Mouse (Mus musculus) kidney, postnatal 10 days (tissue): ENCODE results near the gene Rab31.

Source experiments
- DNase-seq: peaks from one replicate; pipeline ENCODE4 v3.0.0; 2021; ENCODE audit warnings: mixed read lengths

The Rab31 gene

DNA sequence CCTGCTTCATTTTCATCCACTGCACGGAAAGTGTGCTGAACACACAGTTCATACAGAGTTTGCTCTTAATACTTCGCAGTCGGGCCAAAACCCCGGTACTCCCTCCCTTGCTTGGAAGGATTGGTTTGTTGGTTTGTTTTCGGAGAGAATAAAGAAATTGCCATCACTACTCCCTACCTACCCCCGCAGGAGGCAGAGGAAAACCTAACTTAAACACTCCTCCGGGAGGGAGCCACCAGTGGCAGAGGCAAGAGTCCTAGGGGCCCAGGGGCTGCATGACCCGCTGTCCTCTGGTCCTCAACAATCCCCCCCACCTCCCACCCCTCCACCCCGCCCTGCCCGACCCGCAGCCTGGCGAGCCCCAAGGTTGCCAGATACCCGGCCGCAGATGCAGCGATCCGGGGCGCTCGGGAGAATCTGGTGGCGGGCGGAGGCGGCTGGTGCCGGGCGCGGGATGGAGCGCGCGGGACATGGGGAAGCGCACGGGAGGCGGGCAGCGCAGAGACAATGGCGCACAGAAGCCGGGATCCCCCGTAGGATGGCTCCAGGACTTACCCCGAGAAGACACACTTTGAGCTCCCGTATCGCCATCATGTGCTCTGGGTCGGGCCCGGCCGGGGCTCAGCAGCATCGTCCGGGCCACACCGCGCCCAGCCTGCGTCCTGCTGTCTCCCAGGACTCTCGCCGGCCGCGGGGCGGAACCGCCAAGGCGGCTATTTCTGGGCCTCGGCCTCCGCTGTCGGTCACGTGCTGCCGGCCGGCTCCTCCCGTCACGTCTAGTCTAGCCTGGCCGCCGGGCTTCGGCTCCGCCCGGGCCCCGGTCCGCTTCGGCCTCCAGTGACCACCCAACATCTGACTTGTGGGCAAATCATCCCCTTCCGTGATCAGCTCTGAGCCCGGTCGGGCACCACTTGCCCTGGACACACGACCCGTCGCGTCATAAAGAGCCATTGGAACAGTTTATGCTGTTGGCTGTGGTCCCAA lies at the start of gene Rab31:
TSS of gene Rab31 (minus strand) at position 802 of the 984 bp plus-strand sequence.
- DNase-seq: peak; percentile 92

DNA sequence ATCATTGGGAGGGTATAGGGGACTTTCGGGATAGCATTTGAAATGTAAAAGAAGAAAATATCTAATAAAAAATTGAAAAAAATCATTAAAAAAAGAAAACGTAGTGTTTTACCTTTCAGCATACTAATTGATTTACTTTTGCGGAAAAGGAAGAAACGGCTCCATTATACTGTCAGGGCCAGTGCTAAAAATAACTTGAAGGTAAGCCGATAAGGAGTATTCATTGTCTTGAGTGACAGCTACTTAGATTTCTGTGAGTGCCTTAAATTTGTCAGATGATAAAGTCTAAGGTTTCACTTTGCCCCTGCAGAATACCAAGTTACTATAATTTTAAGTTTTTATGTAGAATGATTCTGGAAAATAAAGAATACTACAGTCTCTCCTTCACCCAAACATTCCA lies 47.6 kb upstream of the Rab31 start:
- DNase-seq: no peak

DNA sequence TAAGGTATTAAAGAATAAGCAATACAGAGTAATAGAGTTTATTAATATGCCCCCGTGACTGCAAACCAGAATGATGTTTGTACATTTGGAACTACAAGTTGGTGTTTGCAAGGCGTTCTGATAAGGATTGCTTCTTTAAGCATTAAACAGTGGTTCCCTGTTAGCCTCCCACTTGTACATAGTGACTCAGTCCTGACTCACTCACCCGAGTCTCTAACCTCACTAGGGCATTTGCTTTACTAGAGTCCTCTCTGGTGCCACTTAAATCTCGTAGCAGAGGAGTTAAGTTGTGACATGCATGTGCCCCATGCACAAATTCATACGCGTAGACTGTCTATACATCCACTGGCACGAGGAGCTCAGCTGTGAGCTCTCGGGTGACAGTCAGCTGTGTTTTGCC lies 41.2 kb upstream of the Rab31 start:
- DNase-seq: no peak

DNA sequence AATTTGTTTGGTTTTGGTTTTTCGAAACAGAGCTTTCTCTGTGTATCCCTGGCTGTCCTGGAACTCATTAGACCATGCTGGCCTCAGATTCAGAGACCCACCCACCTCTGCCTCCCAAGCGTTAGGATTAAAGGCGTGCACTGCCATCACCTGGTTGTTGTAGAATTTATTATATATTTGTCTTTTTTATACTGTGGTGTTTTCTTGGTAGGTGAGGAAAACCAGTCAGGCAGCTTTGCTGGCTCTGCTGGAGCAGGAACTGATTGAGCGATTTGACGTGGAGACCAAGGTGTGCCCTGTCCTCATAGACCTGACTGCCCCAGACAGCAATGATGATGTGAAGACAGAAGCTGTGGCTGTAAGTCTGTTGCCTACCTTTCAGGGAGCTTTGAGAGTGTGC lies 38.5 kb upstream of the Rab31 start:
- DNase-seq: no peak

DNA sequence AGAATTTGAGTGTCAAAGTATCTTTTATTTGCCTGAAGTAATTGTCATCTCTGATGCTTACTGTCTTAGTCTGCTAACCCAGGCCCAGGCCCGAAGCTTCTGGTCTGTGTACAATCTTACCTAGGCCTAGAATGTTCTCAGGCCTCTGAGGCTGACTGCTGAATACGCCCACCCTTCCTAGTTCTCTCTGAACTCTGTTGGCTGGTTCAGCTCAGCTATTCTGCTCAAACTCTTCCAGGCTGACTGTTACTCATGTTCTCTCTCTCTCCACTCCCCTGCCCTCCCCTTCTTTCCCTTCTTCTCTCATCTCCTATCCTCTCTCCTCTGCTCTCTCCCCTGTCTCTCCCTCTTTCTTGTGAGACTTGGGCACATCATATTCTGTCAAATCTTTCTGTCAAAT lies 33.9 kb upstream of the Rab31 start:
- DNase-seq: no peak

DNA sequence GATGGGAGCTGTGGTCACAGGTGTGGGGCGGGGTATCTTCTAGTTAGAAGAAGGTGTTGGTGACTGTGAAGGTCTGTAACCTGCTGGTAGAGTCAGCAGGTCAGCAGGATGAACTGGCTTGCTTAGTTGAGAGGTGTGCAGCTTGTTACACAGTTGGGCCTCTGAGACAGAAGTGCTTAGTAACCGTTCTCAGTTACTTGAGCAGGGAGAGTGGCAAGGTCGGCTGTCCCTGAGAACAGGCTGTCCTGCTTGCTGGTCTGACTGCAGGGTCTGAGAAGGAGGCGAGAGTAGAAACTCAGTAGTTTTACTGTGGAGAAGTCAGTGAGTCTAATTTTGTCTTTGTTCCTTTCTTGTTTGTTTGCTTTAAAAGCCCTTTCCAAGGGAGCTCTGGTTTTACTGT lies 33.4 kb upstream of the Rab31 start:
- DNase-seq: no peak

DNA sequence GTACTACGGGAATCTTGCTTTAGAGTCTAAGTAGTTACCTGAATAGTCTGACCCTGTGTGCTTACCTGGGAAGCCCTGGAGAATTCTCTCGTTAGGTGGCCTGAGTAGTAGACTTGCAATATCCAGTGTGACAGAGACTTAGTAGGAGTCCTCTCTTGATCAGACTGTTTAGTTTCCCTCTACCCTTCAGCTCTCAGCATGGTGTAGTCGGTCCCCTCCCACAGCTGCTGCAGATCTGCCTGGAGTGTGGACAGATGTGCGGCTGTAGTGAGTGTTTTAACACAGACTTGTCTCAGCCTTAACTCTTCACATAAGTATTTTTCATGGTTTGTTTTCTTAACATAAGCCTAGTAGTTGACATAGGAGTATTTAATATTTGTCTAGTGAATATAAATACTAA lies 29.5 kb upstream of the Rab31 start:
- DNase-seq: no peak

DNA sequence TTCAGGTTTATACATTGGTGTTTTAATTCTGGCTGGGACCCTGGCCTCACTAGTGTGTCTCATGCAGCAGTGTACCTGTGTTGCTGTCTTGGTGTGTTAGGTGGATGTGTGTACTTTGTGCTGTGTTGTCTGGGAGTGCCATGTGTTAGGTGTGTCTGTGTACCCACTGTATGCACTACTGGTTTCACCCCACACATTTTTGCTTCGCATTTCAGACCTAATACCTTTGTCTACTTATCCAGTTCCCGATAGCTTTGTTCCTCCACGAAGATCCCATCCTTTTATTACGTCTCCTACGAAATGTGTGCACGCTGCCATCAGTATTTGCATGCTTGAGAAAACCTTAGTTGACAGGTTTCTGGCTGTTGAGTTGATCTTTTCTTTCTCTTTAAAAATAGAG lies 27.9 kb upstream of the Rab31 start:
- no peak for DNase-seq

DNA sequence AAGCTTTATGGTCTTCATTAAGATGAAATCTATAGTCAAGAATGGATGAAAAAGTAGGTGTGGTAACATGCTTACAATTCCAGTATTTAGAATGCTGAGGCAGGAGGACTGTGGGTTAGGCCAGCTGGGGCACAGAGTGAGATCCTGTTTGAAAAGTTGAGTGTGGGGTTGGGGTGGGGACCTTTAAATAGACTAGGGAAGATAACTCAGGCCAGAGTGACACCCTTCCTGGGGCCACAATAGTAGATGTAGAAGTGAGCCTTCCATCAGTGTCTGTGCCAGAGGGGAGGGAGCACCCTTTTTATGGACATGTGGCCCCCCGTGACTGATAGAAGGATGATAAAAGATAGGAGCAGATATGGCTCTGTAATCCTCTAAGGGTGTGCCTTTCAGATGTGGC lies 26.8 kb upstream of the Rab31 start:
- no peak for DNase-seq

DNA sequence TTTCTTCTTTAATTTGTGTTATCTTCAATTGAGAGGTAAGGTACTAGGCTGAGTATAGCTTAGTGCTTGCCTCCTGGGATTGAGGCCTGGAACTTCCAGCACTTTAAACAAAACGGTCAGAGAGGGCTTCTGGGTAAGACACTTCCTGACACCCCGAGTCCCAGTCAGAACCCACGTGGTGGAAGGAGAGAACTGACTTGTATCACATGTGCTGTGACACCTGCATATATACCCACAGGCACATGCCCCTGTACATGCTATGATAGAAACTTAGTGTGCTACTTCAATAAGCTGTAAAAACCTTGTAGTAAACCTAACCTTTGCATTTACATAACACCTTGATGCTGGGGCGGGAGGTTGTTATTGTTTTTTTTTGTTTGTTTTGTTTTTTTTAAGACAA lies 25.9 kb upstream of the Rab31 start:
- no peak for DNase-seq

DNA sequence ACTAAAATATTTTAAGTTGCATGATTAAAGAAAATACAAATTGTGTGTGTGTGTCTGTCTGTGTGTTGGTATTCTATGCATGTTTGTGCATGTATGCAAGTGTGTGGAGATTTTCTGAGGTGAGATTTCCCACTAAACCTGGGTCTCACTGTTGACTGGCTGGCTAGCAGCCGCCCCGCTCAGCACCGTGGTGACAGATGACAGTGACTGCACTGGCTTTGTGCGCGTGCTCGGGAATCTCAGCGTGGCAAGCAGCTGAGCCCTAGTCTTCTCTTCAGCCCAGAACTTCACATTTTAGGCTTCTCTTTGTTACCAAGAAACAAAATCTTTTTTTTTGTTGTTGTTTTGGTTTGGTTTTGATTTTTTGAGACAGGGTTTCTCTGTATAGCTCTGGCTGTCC lies 23.5 kb upstream of the Rab31 start:
- DNase-seq: no peak

DNA sequence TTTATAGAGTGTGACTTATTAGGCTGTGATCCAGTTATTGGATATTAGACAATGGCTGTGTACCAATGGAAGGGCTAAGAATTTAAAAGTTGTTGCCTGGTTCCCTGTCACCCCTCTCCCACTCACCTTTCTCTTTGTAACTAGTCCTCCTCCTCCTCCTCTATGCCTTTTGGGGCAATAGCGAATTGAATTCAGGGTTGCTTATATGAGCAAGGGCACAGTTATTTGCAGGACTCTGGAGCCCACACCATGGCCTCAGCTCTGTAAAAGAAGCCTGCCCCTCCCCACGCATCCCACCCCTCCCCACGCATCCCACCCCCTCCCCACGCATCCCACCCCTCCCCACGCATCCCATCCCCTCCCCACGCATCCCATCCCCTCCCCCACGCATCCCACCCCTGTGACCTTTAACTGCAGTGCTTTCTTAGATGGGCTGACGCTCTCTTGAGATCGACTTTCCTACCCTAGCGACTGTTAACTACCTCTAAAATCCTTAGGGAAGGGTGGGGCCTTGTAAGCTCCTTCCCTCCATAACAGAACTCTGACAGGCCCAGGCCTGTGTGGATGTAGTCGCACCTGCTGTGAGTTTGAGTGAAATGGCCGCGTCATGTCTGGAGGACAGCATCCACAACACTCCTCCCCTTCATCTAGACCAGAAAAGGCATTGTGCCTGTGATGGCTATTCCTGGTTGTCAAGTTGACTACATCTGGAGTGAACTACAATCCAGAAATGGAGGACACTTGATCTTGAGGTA lies 21.7 kb upstream of the Rab31 start:
- no peak for DNase-seq

DNA sequence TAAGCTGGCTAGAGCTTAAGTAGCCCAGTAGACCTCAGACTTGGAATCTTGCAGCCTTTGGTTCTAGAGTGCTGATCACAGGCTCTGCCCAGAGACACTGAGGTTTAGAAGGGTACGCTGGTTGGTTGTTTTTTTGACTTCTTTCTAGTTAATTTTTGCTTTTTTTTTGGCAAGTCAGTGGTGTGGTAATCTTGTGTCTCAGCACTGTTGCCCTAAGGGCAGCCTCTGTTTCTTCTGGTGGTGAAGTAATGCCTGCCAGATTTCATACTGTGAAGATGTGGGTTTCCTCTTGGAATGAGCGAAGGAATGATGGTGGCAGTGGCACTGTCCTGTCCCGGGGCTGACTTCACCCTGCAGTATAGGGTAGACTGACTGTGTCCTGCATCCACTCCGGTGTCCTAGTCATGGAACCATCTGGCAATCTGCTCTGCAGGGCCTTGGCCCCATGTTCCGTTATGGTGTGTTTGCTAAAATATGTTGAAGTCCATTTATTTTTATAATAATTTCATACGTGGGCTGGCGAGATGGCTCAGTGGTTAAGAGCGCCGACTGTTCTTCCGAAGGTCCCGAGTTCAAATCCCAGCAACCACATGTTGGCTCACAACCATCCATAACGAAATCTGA lies 20.9 kb upstream of the Rab31 start:
- no peak for DNase-seq

DNA sequence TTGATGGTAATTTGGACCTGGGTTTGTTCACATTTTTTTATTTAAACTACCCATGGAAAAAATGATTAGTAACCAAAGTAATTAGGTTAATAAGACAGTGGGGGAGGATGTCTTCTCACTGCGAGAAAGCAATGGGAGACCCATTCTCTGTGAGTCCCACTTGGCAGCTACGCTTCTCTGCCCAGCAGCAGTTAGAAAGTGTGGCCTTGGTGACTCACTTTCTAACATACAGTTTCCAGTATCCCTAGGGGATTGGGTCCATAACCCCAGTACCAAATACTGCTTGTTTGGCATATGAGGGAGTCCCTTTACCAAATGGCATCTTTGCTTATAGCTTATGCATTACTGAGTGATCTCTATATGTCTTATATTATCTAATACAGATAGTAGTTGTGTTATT lies 18.6 kb upstream of the Rab31 start:
- no peak for DNase-seq

DNA sequence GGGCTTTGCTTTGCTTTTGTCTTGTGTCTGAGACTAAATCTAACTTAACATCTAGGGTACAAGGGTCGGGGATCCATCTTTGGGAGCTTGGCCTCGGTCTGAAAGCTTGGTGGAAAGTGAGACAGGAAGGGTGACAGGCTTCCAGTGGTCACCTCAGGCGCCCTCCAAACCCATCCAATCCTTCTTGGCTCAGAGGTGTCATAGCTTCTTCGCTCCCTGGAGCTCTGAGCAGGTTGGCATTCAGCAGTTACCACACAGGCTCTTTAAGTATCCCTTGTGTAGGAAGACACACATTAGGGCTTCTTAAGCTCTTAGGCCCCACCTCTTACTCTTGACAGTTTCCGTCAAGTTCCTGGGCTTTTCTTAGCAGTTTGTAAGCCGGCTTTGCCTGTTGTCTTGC lies 17.0 kb upstream of the Rab31 start:
- DNase-seq: no peak

DNA sequence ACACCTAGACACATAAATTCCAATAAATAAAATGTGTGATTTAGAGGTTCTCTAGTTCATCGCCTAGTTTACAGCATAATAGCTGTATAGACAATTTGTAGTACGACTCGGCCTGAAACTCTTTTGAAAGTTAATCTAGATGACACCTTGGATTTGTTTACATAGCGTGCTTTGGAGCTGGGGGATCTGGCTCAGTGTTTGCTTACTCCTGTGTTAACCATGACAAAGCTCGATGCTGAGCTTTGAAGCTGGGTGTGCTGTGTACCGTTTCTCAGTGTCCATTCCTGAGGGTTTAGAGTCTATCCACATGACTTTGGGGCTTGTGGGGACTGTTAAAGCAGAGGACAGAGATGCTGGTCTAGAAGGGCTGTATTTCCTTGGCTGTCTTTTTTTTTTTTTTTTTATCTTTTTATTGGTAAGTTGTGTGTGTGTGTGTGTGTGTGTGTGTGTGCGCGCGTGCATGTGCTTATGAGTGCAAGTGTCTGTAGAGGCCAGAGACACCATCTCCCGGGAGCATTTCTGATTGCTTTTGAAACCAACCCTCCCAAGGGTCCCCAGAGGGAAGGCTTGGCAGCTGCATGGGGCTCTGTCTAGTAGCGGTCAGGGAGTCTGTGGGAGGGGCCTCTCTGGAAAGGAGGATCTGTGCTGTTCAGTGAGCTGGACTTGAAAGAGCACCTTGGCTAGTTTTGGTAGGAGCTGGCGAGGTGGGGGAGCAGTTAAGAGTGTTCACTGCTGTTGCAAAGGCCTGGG lies 16.2 kb upstream of the Rab31 start:
- DNase-seq: peak; percentile 68

DNA sequence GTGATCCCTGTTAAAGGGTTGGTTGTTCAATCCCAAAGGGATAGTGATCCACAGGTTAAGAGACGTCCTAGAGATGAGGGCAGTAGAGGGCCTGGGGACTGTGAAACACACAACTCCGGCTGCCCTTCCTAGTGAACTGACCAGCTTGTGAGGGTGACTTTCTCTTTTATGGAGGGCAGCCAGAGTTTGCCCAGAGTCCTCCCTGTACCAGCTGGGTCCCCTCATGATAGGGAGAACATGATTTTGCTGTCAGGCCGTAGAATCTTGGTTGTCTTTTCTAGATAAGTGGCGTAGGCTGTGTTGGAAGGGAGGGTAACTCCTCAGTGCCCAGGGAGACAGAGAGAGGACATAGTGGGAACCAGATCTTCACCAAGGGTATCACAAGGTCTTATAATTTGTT lies 14.7 kb upstream of the Rab31 start:
- DNase-seq: no peak

DNA sequence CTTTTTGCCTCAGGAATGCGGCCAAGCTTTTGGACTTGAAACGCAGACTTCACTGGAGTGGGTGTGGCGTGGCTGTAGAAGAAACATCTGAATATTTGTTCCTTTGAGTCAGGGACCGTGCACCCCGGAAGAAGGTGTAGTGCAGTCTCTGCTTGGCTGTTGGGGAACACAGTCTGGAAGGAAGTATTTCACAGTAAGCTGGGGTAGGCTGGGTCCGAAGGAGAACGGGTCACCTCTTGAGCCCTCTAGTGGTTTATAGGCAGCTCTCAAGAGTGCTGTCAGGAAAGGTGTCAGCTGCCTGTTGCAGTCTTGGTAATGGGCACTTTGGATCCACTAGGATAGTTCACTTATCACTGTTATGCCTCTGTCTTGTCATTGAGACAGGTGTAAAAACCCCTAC lies 13.7 kb upstream of the Rab31 start:
- DNase-seq: no peak

DNA sequence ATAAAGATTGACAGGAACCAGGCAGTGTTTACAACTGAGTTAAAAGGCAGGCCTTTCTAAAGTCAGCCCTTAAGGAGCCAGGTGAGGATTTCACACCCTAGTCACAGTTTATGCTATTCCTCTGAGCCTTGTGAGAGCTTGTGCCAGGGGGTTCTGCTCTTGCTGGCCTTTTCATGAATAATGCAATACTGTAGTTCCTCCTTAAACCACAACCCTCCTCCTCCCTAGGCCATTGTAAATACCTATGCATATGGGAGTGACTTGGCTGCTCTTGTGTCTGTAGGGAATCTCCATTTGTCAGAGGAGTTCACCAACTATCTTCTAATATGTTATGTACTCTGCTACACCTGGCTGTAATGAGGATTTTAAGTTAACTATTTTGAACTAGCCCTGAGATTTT lies 13.2 kb upstream of the Rab31 start:
- DNase-seq: no peak

DNA sequence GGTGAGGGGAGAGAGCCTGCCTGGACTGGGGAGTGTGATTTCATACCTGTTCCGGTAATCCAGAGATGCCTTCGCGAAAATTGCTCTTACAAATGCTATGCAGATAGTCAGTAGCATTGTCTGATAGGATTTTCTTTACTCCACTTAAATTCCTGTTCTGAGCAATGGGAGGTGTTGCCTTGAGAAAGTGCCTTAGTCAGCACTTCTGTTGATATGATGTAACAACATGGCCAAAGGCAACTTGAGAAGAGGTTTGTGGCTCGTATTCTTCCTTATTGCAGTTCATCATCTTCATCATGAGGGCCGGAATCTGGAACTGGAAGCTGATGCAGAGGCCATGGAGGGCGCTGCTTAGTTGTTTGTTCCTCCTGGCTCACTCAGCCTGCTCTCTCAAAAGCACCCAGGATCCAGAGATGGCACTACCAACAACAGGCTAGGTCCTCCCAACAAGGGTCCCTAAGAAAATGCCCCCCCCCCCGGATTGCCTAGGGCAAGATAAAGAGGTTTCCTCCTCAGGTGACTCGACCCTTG lies 12.1 kb upstream of the Rab31 start:
- no peak for DNase-seq

DNA sequence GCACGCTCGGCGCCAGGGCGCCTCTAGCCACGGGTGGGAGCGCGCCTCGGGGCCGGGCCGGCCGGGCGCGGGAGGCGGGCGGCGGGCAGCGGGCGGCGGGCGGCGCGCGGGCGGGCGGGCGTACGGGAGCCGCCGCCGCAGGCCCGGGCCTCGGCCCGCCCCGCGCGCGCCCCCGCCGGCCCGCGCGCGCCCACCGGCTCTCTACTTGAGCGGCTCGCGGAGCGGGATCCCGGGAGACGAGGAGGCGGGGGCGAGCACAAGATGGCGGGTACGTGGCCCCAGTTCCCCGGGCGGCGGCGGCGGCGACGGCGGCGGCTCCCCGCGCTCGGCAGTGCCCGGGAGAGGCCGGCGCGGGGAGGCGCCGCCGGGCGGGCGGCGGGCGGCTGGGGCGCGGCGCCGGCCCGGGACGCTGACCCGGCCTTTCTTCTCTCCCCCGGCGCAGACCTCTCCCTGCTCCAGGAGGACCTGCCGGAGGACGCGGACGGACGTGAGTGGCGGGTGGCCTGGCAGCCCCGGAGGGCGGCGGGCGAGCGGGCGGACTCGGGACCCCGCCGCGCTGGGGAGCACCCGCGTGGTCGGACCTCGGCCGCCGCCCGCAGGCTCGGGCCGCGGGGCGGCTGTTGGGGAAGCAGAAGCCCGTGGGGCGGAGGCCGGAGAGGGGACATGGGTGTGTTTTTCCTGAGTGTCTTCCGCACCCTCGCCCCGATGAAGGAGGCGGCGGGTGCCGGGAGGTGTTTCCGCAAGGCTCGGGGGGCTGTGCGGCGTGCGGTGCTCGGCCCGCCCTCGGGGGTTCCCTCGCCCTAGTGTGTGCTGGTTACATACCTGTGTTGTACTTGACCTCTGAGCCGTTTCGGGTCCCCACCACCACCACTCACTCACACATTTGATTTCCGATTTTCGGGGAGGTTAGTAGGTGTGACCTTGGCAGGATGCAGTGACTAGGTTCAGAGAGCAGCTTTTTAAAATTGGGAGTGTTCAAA lies 10.9 kb upstream of the Rab31 start:
- peak; percentile 89 for DNase-seq
